Mouse (Mus musculus) neural tube, embryonic 12.5 days (tissue): Measurements from ENCODE around the gene C5ar2. TPM values are rescaled to one million over a fixed set of nuclear protein-coding genes. Genes with fewer than 3 reads are reported as not detected.

Experiments
- ATAC-seq: fragments of 200-750 bp; cut with Nextera tagmentation; 2 replicates; pipeline ENCODE4 v1.8.0; 2017; ENCODE audit warnings: low read depth, mild to moderate bottlenecking, moderate TSS enrichment, moderate library complexity; ENCODE audit not compliant: low FRiP score
- H3K27ac ChIP-seq: fragments of 300-500 bp; sonication (generic); 2 replicates; pipeline ENCODE4 v1.5.1; 2016
- H3K27me3 ChIP-seq: fragments of 300-500 bp; sonication (generic); replicated peaks from 2 replicates; pipeline ENCODE4 v1.6.1; 2016; ENCODE audit warnings: mild to moderate bottlenecking
- H3K36me3 ChIP-seq: fragments of 300-500 bp; sonication (generic); 2 replicates; pipeline ENCODE4 v1.6.1; 2016; ENCODE audit warnings: mild to moderate bottlenecking
- H3K4me1 ChIP-seq: fragments of 300-500 bp; sonication (generic); 2 replicates; pipeline ENCODE4 v1.6.1; 2016
- H3K4me2 ChIP-seq: fragments of 300-500 bp; sonication (generic); replicated peaks from 2 replicates; pipeline ENCODE4 v1.6.1; 2016; ENCODE audit warnings: mild to moderate bottlenecking
- H3K4me3 ChIP-seq: fragments of 300-500 bp; sonication (generic); 2 replicates; pipeline ENCODE4 v1.5.1; 2016
- H3K9ac ChIP-seq: fragments of 300-500 bp; sonication (generic); 2 replicates; pipeline ENCODE4 v1.6.1; 2016; ENCODE audit warnings: mild to moderate bottlenecking
- H3K9me3 ChIP-seq: fragments of 300-500 bp; sonication (generic); 2 replicates; pipeline ENCODE4 v1.6.1; 2016; ENCODE audit warnings: mild to moderate bottlenecking
- WGBS: fragments of 180-500 bp; shearing (Covaris S2); methylation state at CpG from one replicate; pipeline ENCODE4 v1.1.7; 2016; 5-methylcytosine and 5-hydroxymethylcytosine counted together
- polyA plus RNA-seq: library from polyadenylated mRNA; unstranded; fragments of >200 nt; fragmentation: Nextera tagmentation; extraction: Ambion mirVana; gene quantifications from 2 replicates; pipeline ENCODE4 v1.2.1, GENCODE M21; 2016

C5ar2 gene
- polyA plus RNA-seq, 1 experiment from 2014 or later: 0.10 TPM

GRCm38 (mm10) chr7:16208781-16209665, 34.9 kb downstream of the C5ar2 start:
- no peak for ATAC-seq
- H3K36me3 ChIP-seq: peaks cover 97% of the 10 kb centered on the region
- 91% methylated on average over 21 of the region's 21 CpGs for WGBS
- H3K4me3 ChIP-seq: no peak overlapping the region
- H3K27ac ChIP-seq: no peak overlapping the region
- H3K4me1 ChIP-seq: no peaks in the 10 kb centered on the region
- no peaks in the 10 kb centered on the region for H3K27me3 ChIP-seq
- no peak overlapping the region for H3K9ac ChIP-seq
- H3K9me3 ChIP-seq: no peaks in the 10 kb centered on the region
- no peak overlapping the region for H3K4me2 ChIP-seq

GRCm38 (mm10) chr7:16207496-16207895, 36.5 kb downstream of the C5ar2 start:
- no peak for ATAC-seq
- WGBS: 88% methylated on average over 10 of the region's 10 CpGs
- H3K9ac ChIP-seq: no peak overlapping the region

GRCm38 (mm10) chr7:16207076-16207475, 36.9 kb downstream of the C5ar2 start:
- Histone ChIP-seq H3K36me3 (peaks cover 97% of the 10 kb centered on the region), H3K4me1 (no peaks in the 10 kb centered on the region), H3K27ac (no peak overlapping the region), H3K4me2 (no peak overlapping the region), H3K9ac (no peak overlapping the region), H3K27me3 (no peaks in the 10 kb centered on the region), H3K4me3 (no peak overlapping the region), H3K9me3 (no peaks in the 10 kb centered on the region)
- 86% methylated on average over 7 of the region's 7 CpGs for WGBS
- no peak for ATAC-seq

More at GRCm38 (mm10) chr7:16207496-16207895, 36.5 kb downstream of the C5ar2 start:
- Histone ChIP-seq H3K4me1 (no peaks in the 10 kb centered on the region), H3K4me3 (no peak overlapping the region), H3K27me3 (no peaks in the 10 kb centered on the region), H3K9me3 (no peaks in the 10 kb centered on the region), H3K4me2 (no peak overlapping the region), H3K27ac (no peak overlapping the region), H3K36me3 (peaks cover 97% of the 10 kb centered on the region)

- Histone ChIP-seq H3K27ac (no peak overlapping the region), H3K36me3 (peaks cover 96% of the 10 kb centered on the region), H3K4me3 (no peak overlapping the region), H3K9ac (no peak overlapping the region), H3K27me3 (no peaks in the 10 kb centered on the region), H3K9me3 (no peaks in the 10 kb centered on the region), H3K4me2 (no peak overlapping the region), H3K4me1 (no peaks in the 10 kb centered on the region)
- 88% methylated on average over 9 of the region's 9 CpGs for WGBS
- no peak for ATAC-seq
These were observed 39.2 kb downstream of the C5ar2 start for GRCm38 (mm10) chr7:16204791-16205190.

DNA sequence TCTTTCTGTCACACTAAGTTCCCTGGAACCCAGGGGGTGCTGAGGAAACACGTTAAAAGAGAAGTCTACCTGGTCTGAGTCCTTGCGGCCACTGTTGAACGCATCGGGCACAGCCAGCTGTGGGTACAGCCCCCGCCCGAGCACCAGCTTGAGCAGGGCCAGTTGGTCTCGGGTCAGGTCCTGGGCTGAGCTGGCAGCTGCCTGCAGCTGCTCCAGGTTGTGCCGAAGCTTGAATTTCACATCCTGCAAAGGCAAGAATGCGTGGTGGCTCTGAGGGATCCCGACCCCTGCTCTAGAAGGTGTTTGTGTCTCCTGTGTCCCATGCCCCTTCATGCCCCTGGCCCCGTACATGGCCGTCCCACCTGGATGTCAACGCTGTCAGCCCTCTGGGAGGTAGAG, 40.5 kb downstream of the C5ar2 start:
- no peaks in the 10 kb centered on the region for H3K4me1 ChIP-seq
- no peak overlapping the region for H3K4me3 ChIP-seq
- H3K9ac ChIP-seq: no peak overlapping the region
- no peaks in the 10 kb centered on the region for H3K9me3 ChIP-seq
- no peak overlapping the region for H3K27ac ChIP-seq
- no peaks in the 10 kb centered on the region for H3K27me3 ChIP-seq
- no peak overlapping the region for H3K4me2 ChIP-seq
- whole genome bisulfite sequencing: 91% methylated on average over 13 of the region's 13 CpGs
- ATAC-seq: no peak
- H3K36me3 ChIP-seq: peaks cover 97% of the 10 kb centered on the region

- ATAC-seq: no peak
- no peak overlapping the region for H3K4me3 ChIP-seq
- no peaks in the 10 kb centered on the region for H3K9me3 ChIP-seq
- 86% methylated on average over 15 of the region's 15 CpGs for WGBS
- H3K4me1 ChIP-seq: no peaks in the 10 kb centered on the region
- peaks cover 98% of the 10 kb centered on the region for H3K36me3 ChIP-seq
- no peak overlapping the region for H3K4me2 ChIP-seq
- no peak overlapping the region for H3K9ac ChIP-seq
- H3K27ac ChIP-seq: no peak overlapping the region
- H3K27me3 ChIP-seq: no peaks in the 10 kb centered on the region
These were observed 41.0 kb downstream of the C5ar2 start for GRCm38 (mm10) chr7:16202756-16203504.

DNA sequence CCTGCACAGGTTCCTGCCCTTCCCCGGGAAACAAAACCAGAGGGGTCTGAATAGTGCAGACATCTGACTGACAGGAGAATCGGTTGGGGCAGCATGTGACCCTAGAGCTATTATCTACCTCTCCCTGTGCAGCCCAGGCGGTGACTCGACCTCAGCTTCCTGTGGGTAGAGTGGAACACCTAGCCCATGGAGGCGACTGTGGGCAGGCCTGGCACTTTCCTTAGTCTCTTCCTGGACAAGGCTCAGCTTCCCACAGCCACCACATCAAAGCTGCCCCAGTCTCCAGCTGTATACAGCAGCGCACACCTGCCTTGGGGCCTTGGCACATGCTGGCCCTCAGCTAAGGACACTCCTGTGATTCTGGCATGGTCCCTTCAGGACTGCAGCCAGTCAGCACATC, 42.8 kb downstream of the C5ar2 start:
- Histone ChIP-seq H3K4me1 (no peaks in the 10 kb centered on the region), H3K9me3 (no peaks in the 10 kb centered on the region), H3K9ac (no peak overlapping the region), H3K36me3 (peaks cover 95% of the 10 kb centered on the region), H3K4me2 (no peak overlapping the region), H3K27ac (no peak overlapping the region), H3K27me3 (no peaks in the 10 kb centered on the region), H3K4me3 (no peak overlapping the region)
- 90% methylated on average over 6 of the region's 6 CpGs for WGBS
- no peak for ATAC-seq

- H3K4me1 ChIP-seq: no peaks in the 10 kb centered on the region
- H3K27me3 ChIP-seq: no peaks in the 10 kb centered on the region
- ATAC-seq: no peak
- no peak overlapping the region for H3K4me3 ChIP-seq
- 92% methylated on average over 11 of the region's 11 CpGs for WGBS
- H3K9ac ChIP-seq: no peak overlapping the region
- H3K27ac ChIP-seq: no peak overlapping the region
- no peaks in the 10 kb centered on the region for H3K9me3 ChIP-seq
- peaks cover 72% of the 10 kb centered on the region for H3K36me3 ChIP-seq
- no peak overlapping the region for H3K4me2 ChIP-seq
These were observed 45.4 kb downstream of the C5ar2 start for GRCm38 (mm10) chr7:16198540-16198939.

GRCm38 (mm10) chr7:16197166-16197565, 46.8 kb downstream of the C5ar2 start:
- H3K36me3 ChIP-seq: peaks cover 58% of the 10 kb centered on the region
- no peak overlapping the region for H3K4me2 ChIP-seq
- H3K27me3 ChIP-seq: no peaks in the 10 kb centered on the region
- no peak overlapping the region for H3K27ac ChIP-seq
- H3K4me3 ChIP-seq: no peak overlapping the region
- no peaks in the 10 kb centered on the region for H3K4me1 ChIP-seq
- 77% methylated on average over 5 of the region's 5 CpGs for WGBS
- no peaks in the 10 kb centered on the region for H3K9me3 ChIP-seq
- no peak for ATAC-seq
- 0 out of 2 replicates have a peak overlapping the region, but pooled peaks have one; percentile 30 for H3K9ac ChIP-seq

GRCm38 (mm10) chr7:16196616-16197015, 47.3 kb downstream of the C5ar2 start:
- Histone ChIP-seq H3K4me1 (no peaks in the 10 kb centered on the region), H3K27me3 (no peaks in the 10 kb centered on the region), H3K9me3 (no peaks in the 10 kb centered on the region), H3K9ac (no peak overlapping the region), H3K4me2 (no peak overlapping the region), H3K4me3 (no peak overlapping the region), H3K27ac (no peak overlapping the region), H3K36me3 (peaks cover 53% of the 10 kb centered on the region)
- ATAC-seq: no peak
- WGBS: 75% methylated on average over 6 of the region's 6 CpGs

DNA sequence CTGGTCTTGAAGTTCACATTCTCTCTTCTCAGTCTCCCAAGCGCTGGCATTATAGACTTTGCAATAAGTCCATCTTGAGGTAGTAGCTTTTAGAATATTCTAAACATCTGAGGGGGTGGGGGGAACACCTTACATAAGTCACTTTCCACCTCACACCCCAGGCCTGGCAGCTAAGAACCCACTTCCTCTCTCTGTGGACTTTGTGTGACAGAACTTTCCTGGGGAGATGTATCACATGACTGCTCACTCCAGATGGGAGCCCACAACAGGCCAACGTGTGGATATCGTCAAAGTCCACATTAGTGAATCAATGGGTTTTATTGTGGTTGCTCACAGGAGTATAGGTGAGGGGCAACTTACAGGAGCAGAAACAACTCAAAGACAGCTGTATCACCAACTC, 50.3 kb downstream of the C5ar2 start:
- H3K4me2 ChIP-seq: no peak overlapping the region
- WGBS: 63% methylated on average over 3 of the region's 3 CpGs
- peaks cover 25% of the 10 kb centered on the region for H3K36me3 ChIP-seq
- no peaks in the 10 kb centered on the region for H3K4me1 ChIP-seq
- no peaks in the 10 kb centered on the region for H3K9me3 ChIP-seq
- no peak overlapping the region for H3K27ac ChIP-seq
- no peaks in the 10 kb centered on the region for H3K27me3 ChIP-seq
- H3K4me3 ChIP-seq: no peak overlapping the region
- no peak for ATAC-seq
- no peak overlapping the region for H3K9ac ChIP-seq

DNA sequence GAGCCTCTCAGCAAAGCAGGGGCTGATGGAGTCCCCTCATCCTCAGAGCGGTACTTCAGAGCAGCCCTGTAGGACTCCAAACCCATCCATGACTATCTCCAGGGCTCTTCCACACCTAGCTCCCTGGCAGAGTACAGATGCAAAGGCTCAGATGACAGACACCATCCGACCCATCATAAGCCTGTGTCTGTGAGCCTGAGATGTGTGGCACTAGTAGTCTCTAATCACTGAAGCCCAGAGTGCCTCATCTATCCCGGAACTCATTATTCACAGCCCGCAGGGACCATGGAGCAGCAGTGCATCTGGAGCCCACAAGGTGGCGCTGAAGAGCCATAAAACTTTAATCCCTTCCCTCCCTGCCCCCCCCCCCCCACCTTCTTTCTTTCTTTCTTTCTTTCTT, 51.6 kb downstream of the C5ar2 start:
- Histone ChIP-seq H3K36me3 (peaks cover 11% of the 10 kb centered on the region), H3K27me3 (no peaks in the 10 kb centered on the region), H3K4me1 (no peaks in the 10 kb centered on the region), H3K9me3 (no peaks in the 10 kb centered on the region), H3K4me3 (no peak overlapping the region), H3K9ac (no peak overlapping the region), H3K27ac (no peak overlapping the region), H3K4me2 (no peak overlapping the region)
- 21% methylated on average over 5 of the region's 5 CpGs for WGBS
- peak; percentile 58; the same call in 1 of the 2 replicates for ATAC-seq
